Comparison of ENCODE assay signal across 16 mouse cellular contexts in genomic region chr15:31703400-31703799, GRCm38 (mm10).
"Had no signal": no experiment of that assay in that cellular context is flagged by ENCODE, and none has a peak within 500 bp of the region (broad histone marks: within the 10 kb centered on the region; RNA-seq: fewer than 3 reads in every experiment).

No protein-coding gene starts in this region.

- H3K27ac ChIP-seq: neural tube, embryonic 12.5 days; neural tube, embryonic 13.5 days; neural tube, embryonic 15.5 days; stomach, embryonic 15.5 days; stomach, postnatal 0 days had no signal

- H3K4me1 ChIP-seq: neural tube, embryonic 12.5 days; neural tube, embryonic 13.5 days; neural tube, embryonic 15.5 days; stomach, embryonic 15.5 days had no signal

- H3K9ac ChIP-seq: neural tube, embryonic 12.5 days; neural tube, embryonic 13.5 days; neural tube, embryonic 15.5 days; stomach, embryonic 15.5 days had no signal

- H3K27me3 ChIP-seq: neural tube, embryonic 12.5 days; neural tube, embryonic 13.5 days; neural tube, embryonic 15.5 days; stomach, embryonic 15.5 days had no signal

- H3K36me3 ChIP-seq: neural tube, embryonic 12.5 days; neural tube, embryonic 13.5 days; neural tube, embryonic 15.5 days; stomach, embryonic 15.5 days had no signal

- H3K4me3 ChIP-seq: neural tube, embryonic 12.5 days; neural tube, embryonic 13.5 days; neural tube, embryonic 15.5 days; stomach, embryonic 15.5 days had no signal

- H3K9me3 ChIP-seq: neural tube, embryonic 13.5 days; stomach, embryonic 15.5 days had no signal

- DNase-seq: retina, postnatal 1 day; right cerebral cortex, adult 18-20 months; right cerebral cortex, postnatal 14 days; right cerebral cortex, postnatal 25 days; right cerebral cortex, postnatal 4 days; spleen, adult 18-20 months; thymus, adult 2 months; thymus, postnatal 14 days; thymus, postnatal 25 days; thymus, postnatal 36 days; thymus, postnatal 4 days had no signal
